Mouse (Mus musculus): ENCODE measurements around the gene Ccl9. TPM values are rescaled to one million over a fixed set of nuclear protein-coding genes. Genes with fewer than 3 reads are reported as not detected.

Gene Ccl9
- polyA plus RNA-seq, 1 experiment from 2014 or later = 8.7 TPM

DNA sequence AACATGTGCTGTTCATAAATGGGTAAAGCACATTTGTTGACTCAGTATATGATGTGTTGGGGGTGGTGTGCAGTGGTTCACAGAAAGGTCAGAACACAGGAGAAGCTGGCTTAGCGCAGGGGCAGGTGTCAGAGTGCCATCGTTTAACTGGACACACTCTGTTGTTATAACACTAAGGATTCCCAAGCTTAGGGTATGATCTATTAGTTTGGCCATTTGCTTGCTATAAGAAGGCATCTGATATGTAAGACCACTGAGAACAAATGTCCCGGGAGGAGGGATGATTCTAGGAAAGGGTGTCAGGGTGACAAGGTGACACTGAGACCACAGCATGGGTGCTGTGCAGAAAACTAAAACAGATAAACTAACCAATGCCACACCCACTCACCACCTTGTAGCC is 41.6 kb downstream of the Ccl9 start:
- Histone ChIP-seq H3K4me1 (replicated peaks; ENCODE audit: control insufficient read depth, insufficient read depth, low read length) (no peaks in the 10 kb centered on the region), H3K9ac (ENCODE audit: low read depth, low read length) (no peak overlapping the region), H3K4me2 (no peak overlapping the region), H3K9me3 (ENCODE audit: control insufficient read depth, low read length) (no peaks in the 10 kb centered on the region), H3K36me3 (ENCODE audit: control insufficient read depth, insufficient read depth, low read length) (no peaks in the 10 kb centered on the region), H3K4me3 (ENCODE audit: low read depth, low read length) (no peak overlapping the region), H3K27me3 (replicated peaks; ENCODE audit: control insufficient read depth, insufficient read depth, low read length) (no peaks in the 10 kb centered on the region), H3K27ac (ENCODE audit: low read depth, low read length) (no peak overlapping the region)
- ATAC-seq (replicated peaks; ENCODE audit: low FRiP score) (no peak), DNase-seq (ENCODE audit: low spot score) (no peak)
- WGBS = 59% methylated on average over 3 of the region's 3 CpGs

DNA sequence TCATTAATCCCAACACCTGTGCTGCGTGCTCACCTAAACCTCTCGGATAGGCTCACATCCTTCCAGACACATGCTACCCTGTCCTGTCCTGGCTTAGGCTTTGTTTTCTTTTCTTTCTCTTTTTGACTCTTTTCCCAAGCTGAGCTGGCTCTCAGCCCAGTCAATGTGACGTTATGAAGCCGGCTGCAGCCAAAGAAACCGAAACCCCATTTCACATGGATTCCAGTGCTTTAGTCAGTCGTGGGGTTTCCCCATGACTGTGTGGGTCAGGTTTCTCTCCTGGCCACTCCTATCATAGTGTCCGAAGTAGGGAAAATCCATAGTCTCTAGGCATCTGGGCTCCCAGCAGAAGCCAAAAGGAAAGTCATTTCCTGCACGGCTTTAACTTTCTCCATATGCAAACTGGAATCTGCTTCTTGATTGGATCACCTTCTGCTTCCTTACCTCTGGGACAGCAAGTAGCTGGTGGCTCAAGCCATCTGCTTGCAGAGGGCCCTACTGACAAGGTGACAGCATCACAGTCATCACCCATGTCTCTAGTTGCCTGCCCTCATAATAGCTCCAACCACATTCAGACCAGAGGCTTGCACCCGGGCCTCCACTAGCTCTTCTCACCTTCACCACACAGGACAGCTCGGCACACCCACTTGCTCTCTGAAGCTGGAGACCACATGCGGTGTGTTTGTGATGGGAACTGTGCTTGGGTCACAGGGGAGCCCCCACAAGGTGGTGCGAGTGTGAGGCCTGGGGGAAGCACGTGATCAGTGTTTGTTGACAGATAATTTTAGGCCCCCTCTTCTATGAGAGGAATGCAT is 43.6 kb downstream of the Ccl9 start:
- Histone ChIP-seq H3K9me3 (ENCODE audit: control insufficient read depth, low read length) (no peaks in the 10 kb centered on the region), H3K4me2 (no peak overlapping the region), H3K36me3 (ENCODE audit: control insufficient read depth, insufficient read depth, low read length) (no peaks in the 10 kb centered on the region), H3K4me1 (replicated peaks; ENCODE audit: control insufficient read depth, insufficient read depth, low read length) (no peaks in the 10 kb centered on the region), H3K9ac (ENCODE audit: low read depth, low read length) (no peak overlapping the region), H3K27me3 (replicated peaks; ENCODE audit: control insufficient read depth, insufficient read depth, low read length) (no peaks in the 10 kb centered on the region), H3K4me3 (ENCODE audit: low read depth, low read length) (no peak overlapping the region), H3K27ac (ENCODE audit: low read depth, low read length) (no peak overlapping the region)
- no peak for ATAC-seq (replicated peaks; ENCODE audit: low FRiP score)
- DNase-seq (ENCODE audit: low spot score) = no peak
- 55% methylated on average over 13 of the region's 13 CpGs for WGBS

DNA sequence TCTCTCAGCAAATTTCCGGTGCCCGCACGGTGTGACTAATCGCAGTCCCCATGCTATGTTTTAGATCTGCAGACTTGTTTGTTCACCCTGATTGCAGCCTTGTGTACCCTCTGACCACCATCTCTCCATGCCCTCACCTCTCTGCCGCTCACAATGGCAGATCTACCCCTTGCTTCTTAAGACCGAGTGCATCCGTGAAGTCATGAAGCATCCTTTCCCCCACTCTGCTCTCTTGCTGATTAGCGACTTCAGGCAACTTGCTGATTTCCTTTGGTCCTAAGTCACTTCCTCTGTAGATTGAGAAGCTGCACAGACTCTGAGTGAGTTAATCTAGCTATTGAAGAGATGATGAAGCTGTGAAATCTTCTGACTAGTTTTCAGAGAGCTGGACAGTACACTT is 44.3 kb downstream of the Ccl9 start:
- Histone ChIP-seq H3K4me3 (ENCODE audit: low read depth, low read length) (no peak overlapping the region), H3K9ac (ENCODE audit: low read depth, low read length) (no peak overlapping the region), H3K36me3 (ENCODE audit: control insufficient read depth, insufficient read depth, low read length) (no peaks in the 10 kb centered on the region), H3K27ac (ENCODE audit: low read depth, low read length) (no peak overlapping the region), H3K4me2 (no peak overlapping the region), H3K4me1 (replicated peaks; ENCODE audit: control insufficient read depth, insufficient read depth, low read length) (no peaks in the 10 kb centered on the region), H3K27me3 (replicated peaks; ENCODE audit: control insufficient read depth, insufficient read depth, low read length) (no peaks in the 10 kb centered on the region), H3K9me3 (ENCODE audit: control insufficient read depth, low read length) (no peaks in the 10 kb centered on the region)
- WGBS = 67% methylated on average over 8 of the region's 8 CpGs
- DNase-seq (ENCODE audit: low spot score) (no peak), ATAC-seq (replicated peaks; ENCODE audit: low FRiP score) (no peak)

DNA sequence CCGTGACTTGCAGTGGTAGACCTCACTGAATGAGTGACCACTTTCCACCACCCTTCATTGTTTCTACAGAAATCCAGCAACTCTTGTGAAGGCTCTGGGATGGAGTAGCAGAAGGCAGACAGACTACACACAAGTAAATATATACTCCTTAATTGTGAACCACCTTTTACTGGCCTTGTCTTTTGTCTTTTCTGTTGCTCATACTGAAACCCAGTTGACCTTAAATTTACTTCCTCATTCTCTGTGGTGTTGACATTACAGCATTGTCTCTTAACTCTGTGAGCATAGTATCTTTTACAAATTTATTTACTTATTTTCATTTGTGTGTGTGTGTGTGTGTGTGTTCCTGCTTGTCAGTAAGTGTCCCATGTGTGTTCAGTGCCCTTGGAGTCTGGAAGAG is 45.2 kb downstream of the Ccl9 start:
- 85% methylated on average over 1 of the region's 1 CpGs for WGBS
- Histone ChIP-seq H3K9me3 (ENCODE audit: control insufficient read depth, low read length) (no peaks in the 10 kb centered on the region), H3K27me3 (replicated peaks; ENCODE audit: control insufficient read depth, insufficient read depth, low read length) (no peaks in the 10 kb centered on the region), H3K4me3 (ENCODE audit: low read depth, low read length) (no peak overlapping the region), H3K36me3 (ENCODE audit: control insufficient read depth, insufficient read depth, low read length) (no peaks in the 10 kb centered on the region), H3K4me1 (replicated peaks; ENCODE audit: control insufficient read depth, insufficient read depth, low read length) (no peaks in the 10 kb centered on the region), H3K9ac (ENCODE audit: low read depth, low read length) (no peak overlapping the region), H3K27ac (ENCODE audit: low read depth, low read length) (no peak overlapping the region), H3K4me2 (no peak overlapping the region)
- DNase-seq (ENCODE audit: low spot score) = no peak
- ATAC-seq (replicated peaks; ENCODE audit: low FRiP score) = no peak

DNA sequence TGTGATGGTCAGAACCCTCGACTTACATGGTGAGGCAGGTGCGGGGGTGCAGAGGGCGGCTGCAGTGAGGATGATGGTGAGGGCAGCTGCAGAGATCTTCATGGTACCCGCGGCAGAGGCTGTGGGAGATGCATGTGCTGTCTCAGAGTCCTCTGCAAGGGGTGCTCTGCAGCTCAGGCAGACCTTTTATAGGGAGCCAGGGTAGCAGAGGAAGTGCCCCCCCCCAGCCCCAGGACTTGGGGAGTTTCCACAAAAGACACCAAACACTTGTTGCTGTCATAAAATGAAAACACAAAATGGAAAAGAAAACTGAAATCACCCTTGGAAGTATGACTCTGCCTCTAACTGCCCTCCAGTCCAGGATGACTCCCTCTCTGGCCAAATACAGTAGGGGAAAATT is 48.1 kb downstream of the Ccl9 start, which contains the start of gene Ccl5:
Gene Ccl5 (minus strand): TSS at position 159 of the 400 bp plus-strand sequence.
- 81% methylated on average over 5 of the region's 5 CpGs for WGBS
- H3K4me1 ChIP-seq (replicated peaks; ENCODE audit: control insufficient read depth, insufficient read depth, low read length) = no peaks in the 10 kb centered on the region
- DNase-seq (ENCODE audit: low spot score) (no peak), ATAC-seq (replicated peaks; ENCODE audit: low FRiP score) (no peak)
- no peak within 1 kb of the TSS for H3K4me3 ChIP-seq (ENCODE audit: low read depth, low read length)
- no peak within 1 kb of the TSS for H3K9ac ChIP-seq (ENCODE audit: low read depth, low read length)
- H3K27me3 ChIP-seq (replicated peaks; ENCODE audit: control insufficient read depth, insufficient read depth, low read length) = no peaks in the 10 kb centered on the region
- H3K4me2 ChIP-seq = no peak within 1 kb of the TSS
- H3K9me3 ChIP-seq (ENCODE audit: control insufficient read depth, low read length) = no peaks in the 10 kb centered on the region
- no peaks in the 10 kb centered on the region for H3K36me3 ChIP-seq (ENCODE audit: control insufficient read depth, insufficient read depth, low read length)
- H3K27ac ChIP-seq (ENCODE audit: low read depth, low read length) = no peak within 1 kb of the TSS

GRCm38 (mm10) chr11:83529024-83529423 is 49.4 kb downstream of the Ccl9 start:
- no peaks in the 10 kb centered on the region for H3K4me1 ChIP-seq (replicated peaks; ENCODE audit: control insufficient read depth, insufficient read depth, low read length)
- no peak overlapping the region for H3K4me2 ChIP-seq
- DNase-seq (ENCODE audit: low spot score) (no peak), ATAC-seq (replicated peaks; ENCODE audit: low FRiP score) (no peak)
- H3K9me3 ChIP-seq (ENCODE audit: control insufficient read depth, low read length) = no peaks in the 10 kb centered on the region
- no peak overlapping the region for H3K9ac ChIP-seq (ENCODE audit: low read depth, low read length)
- H3K36me3 ChIP-seq (ENCODE audit: control insufficient read depth, insufficient read depth, low read length) = no peaks in the 10 kb centered on the region
- H3K27ac ChIP-seq (ENCODE audit: low read depth, low read length) = no peak overlapping the region
- H3K27me3 ChIP-seq (replicated peaks; ENCODE audit: control insufficient read depth, insufficient read depth, low read length) = no peaks in the 10 kb centered on the region
- 70% methylated on average over 12 of the region's 12 CpGs for WGBS
- no peak overlapping the region for H3K4me3 ChIP-seq (ENCODE audit: low read depth, low read length)

Other genes with a start within 250 kb of the Ccl9 start
- 0.40 and 1.5 TPM in 2 replicates for gene Rasl10b, start 169.5 kb downstream of the Ccl9 start, polyA plus RNA-seq (2014; fragmentation: Nextera tagmentation; extraction: Ambion mirVana)
- gene Gas2l2, start 149.2 kb downstream of the Ccl9 start, polyA plus RNA-seq (2014; fragmentation: Nextera tagmentation; extraction: Ambion mirVana) = not detected in 2 replicates
- gene 1700020L24Rik, start 141.0 kb downstream of the Ccl9 start, polyA plus RNA-seq (2014; fragmentation: Nextera tagmentation; extraction: Ambion mirVana) = 0.49 and 0.82 TPM in 2 replicates
- 0.71 and 0.88 TPM in 2 replicates for gene Mmp28, start 115.6 kb downstream of the Ccl9 start, polyA plus RNA-seq (2014; fragmentation: Nextera tagmentation; extraction: Ambion mirVana)
- gene Taf15, start 105.5 kb downstream of the Ccl9 start, polyA plus RNA-seq (2014; fragmentation: Nextera tagmentation; extraction: Ambion mirVana) = 6.0 and 6.6 TPM in 2 replicates
- not detected in 2 replicates for gene Heatr9, start 56.5 kb downstream of the Ccl9 start, polyA plus RNA-seq (2014; fragmentation: Nextera tagmentation; extraction: Ambion mirVana)
- not detected in 2 replicates for gene Ccl5, start 48.1 kb downstream of the Ccl9 start, polyA plus RNA-seq (2014; fragmentation: Nextera tagmentation; extraction: Ambion mirVana)
- gene Ccl6, start 14.5 kb upstream of the Ccl9 start, polyA plus RNA-seq (2014; fragmentation: Nextera tagmentation; extraction: Ambion mirVana) = 14.7 and 16.1 TPM in 2 replicates
- not detected in 2 replicates for gene Rpl9-ps1, start 67.0 kb upstream of the Ccl9 start, polyA plus RNA-seq (2014; fragmentation: Nextera tagmentation; extraction: Ambion mirVana)
- 1.7 and 1.8 TPM in 2 replicates for gene Ccl3, start 70.7 kb upstream of the Ccl9 start, polyA plus RNA-seq (2014; fragmentation: Nextera tagmentation; extraction: Ambion mirVana)
- gene Ccl4, start 83.9 kb upstream of the Ccl9 start, polyA plus RNA-seq (2014; fragmentation: Nextera tagmentation; extraction: Ambion mirVana) = 1.1 TPM in 1 of 2 replicates, not detected in the other
- gene Wfdc17, start 125.4 kb upstream of the Ccl9 start, polyA plus RNA-seq (2014; fragmentation: Nextera tagmentation; extraction: Ambion mirVana) = 7.1 and 7.2 TPM in 2 replicates
- not detected in 2 replicates for gene Wfdc18, start 130.4 kb upstream of the Ccl9 start, polyA plus RNA-seq (2014; fragmentation: Nextera tagmentation; extraction: Ambion mirVana)
- 1.6 and 2.0 TPM in 2 replicates for gene Wfdc21, start 168.3 kb upstream of the Ccl9 start, polyA plus RNA-seq (2014; fragmentation: Nextera tagmentation; extraction: Ambion mirVana)
- gene Heatr6, start 175.1 kb upstream of the Ccl9 start, polyA plus RNA-seq (2014; fragmentation: Nextera tagmentation; extraction: Ambion mirVana) = 14.5 and 16.8 TPM in 2 replicates